Mouse (Mus musculus): Measurements from ENCODE around the gene Ndufa13.

The Ndufa13 gene

DNA sequence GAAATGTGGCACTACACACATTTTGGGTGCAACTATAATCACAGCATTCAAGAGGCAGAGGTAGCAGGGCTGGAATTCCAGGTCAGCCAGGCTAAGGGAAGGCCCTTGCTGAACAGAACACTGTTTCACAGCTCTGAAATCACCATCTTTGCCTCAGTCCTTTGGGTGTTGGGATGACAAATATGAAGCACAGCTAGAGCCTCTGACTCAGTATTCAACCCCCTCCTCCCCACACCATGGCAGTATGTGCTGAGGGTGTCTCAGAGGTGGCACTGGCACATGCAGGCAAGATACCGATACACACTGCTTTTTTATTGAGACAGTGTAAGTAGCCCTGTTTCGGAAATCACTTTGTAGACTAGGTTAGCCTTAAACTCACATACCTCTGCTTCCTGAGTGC is 3.9 kb upstream of the Ndufa13 start:
- no peak for DNase-seq

- no peak for DNase-seq
These were observed 1.7 kb upstream of the Ndufa13 start for GRCm38 (mm10) chr8:69904096-69904495.

DNA sequence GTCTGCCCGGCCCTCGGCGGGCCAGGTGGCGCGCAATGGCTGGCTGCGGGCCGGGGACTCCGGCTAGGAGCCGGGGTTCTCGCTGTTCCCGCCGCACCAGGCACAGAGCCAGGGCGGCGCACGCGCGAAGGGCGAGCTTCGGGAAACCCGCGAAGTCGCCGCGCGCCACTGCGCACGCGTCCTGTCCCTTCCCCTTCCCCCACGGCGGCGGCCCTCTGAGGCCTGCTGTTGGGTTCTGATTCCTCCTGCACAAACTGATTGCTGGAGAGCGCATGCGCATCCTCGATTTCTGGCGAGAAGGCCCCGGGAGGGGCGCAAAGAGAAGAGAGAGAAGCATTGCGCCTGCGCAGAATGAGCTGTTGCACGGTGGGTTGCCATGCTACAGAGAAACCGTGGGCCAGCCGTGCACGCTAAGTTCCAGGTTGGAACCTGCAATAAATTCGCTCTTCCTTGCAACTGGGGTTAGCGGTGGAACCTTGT is 745 bp upstream of the Ndufa13 start:
- DNase-seq: peak; percentile 98 to 99

DNA sequence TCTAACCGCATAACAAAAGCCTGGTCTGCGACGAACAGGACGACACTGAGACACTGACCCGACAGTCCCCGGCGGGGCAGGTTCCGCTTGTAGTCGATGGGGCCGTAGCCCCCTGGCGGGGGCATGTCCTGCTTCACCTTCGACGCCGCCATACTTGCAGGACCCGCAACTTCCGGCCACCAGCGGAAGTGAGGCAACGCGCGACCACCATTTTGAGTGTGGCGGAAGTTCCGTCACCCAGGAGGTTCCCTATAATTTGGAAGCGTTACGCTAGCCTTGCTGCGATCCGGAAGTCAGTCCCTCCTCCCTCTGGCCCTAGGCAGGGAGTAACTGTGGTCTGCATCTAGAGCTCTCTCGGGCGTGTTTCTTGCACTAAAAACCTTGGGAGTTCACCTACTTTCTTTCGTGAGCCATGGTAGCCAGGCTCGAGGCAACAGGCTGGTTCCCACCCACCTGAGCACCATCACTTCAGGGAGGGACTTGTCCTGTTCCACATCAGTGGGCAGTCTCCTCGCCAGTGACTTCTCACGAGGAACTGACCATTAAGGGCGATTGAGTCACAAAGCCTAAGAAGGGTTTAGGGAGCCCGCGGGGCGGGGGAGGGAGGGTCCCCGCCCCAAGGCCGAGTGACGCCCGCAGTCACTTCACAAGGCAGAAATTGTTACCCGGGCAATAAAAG is 735 bp downstream of the Ndufa13 start:
- peak; percentile 96 to 98 for DNase-seq

DNA sequence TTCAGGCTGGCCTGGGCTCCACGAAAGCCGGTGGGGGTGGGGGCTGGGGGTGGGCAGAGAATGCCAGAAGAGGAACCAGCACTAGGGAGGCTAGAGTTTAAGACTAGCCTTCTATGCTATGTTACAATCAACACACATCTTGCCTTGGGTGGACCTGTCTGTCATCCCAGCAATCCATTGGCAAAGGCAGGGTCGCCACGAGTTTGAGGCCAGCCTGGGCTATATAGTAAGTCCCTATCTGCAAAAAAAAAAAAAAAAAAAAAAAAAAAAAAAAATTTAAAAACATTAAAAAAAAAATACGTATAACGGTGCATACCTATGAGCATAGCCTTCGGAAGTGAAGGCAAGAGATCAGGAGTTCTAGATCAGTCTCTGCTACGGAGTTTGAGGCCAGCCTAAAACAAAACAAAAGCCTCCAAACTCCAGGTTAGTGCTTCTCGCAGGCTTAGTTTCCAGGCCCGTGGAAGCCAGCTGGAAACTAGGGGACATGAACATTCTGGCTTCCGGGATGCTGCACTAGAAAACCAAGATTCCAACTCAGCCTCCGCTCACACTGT is 1.4 kb downstream of the Ndufa13 start:
- no peak for DNase-seq

GRCm38 (mm10) chr8:69899876-69900275 is 2.5 kb downstream of the Ndufa13 start:
- DNase-seq: no peak

DNA sequence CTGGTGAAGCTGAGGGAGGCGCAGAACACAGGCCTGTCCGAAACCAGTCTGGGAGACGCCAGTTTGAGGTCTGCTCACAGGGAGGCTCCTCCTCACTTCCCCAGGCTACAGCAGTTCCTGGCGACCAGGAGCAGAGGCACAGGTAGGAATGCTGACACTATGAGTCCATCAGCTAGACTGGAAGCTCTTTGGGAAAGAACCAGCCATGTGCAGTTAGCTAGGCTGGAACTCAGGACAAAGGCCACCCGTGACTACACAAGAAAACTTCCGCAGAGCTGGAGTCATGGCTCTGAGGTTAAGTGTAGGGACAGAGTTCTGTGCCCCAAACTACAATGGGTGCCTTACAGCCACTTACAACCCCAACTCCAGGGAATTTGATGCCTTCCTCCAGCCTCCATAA is 4.5 kb downstream of the Ndufa13 start:
- DNase-seq: no peak

GRCm38 (mm10) chr8:69895772-69896451 is 6.4 kb downstream of the Ndufa13 start:
- no peak for DNase-seq

DNA sequence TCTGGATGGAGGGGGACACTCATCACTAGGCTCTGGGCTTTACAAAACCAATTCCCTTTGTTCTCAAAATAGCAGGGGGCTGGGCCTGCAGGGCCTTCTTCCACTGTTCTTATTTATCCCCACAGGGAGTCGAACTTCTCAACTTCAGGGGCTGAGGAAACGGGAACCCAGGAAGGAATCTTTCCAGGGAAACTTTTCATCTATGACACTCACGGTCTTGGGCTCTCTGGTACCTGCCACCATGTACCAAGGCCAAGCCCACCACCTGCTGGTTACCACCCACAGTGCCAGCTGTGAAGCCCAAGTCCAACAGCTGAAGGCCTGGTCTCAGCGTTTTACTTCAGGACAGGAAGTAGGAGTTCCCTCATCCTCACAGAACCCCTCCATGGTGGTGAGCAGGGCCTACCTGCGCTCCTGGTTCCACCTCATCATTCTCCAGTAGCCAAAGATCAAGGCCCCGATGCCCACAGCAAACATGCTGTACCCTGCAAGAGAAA is 7.5 kb downstream of the Ndufa13 start:
- no peak for DNase-seq

- DNase-seq: peak; percentile 37 to 50
These were observed 8.5 kb downstream of the Ndufa13 start for GRCm38 (mm10) chr8:69893863-69894262.

- peak; percentile 35 for DNase-seq
These were observed 11.5 kb downstream of the Ndufa13 start for GRCm38 (mm10) chr8:69890813-69891241.

- no peak for DNase-seq
These were observed 13.5 kb downstream of the Ndufa13 start for GRCm38 (mm10) chr8:69888902-69889301.

- DNase-seq: no peak
These were observed 14.0 kb downstream of the Ndufa13 start for GRCm38 (mm10) chr8:69888244-69888866.

GRCm38 (mm10) chr8:69887289-69888243 is 14.8 kb downstream of the Ndufa13 start, which contains the start of gene Cilp2:
Gene Cilp2 (minus strand): TSS chr8:69887687.
- DNase-seq: no peak

DNA sequence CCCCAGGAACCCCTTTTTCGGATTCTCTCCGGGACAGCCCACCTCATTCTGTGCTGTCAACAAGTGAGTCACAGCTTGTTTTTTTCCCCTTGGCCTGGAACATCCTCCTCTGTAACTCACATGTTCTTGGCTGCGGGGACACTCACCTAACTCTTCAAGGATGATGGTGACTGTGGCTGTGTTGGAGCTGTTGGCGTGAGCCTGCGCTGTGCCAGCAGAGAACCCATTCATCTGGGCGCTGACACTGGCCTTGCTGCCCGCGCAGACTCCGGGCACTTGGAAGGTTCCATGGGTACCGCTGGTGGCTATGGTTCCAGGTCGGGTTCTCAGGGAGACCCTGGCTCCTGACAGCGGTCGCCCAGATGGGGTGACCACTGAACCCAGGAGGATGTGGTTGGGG is 18.2 kb downstream of the Ndufa13 start:
- no peak for DNase-seq

GRCm38 (mm10) chr8:69882833-69883600 is 19.3 kb downstream of the Ndufa13 start:
- no peak for DNase-seq

DNA sequence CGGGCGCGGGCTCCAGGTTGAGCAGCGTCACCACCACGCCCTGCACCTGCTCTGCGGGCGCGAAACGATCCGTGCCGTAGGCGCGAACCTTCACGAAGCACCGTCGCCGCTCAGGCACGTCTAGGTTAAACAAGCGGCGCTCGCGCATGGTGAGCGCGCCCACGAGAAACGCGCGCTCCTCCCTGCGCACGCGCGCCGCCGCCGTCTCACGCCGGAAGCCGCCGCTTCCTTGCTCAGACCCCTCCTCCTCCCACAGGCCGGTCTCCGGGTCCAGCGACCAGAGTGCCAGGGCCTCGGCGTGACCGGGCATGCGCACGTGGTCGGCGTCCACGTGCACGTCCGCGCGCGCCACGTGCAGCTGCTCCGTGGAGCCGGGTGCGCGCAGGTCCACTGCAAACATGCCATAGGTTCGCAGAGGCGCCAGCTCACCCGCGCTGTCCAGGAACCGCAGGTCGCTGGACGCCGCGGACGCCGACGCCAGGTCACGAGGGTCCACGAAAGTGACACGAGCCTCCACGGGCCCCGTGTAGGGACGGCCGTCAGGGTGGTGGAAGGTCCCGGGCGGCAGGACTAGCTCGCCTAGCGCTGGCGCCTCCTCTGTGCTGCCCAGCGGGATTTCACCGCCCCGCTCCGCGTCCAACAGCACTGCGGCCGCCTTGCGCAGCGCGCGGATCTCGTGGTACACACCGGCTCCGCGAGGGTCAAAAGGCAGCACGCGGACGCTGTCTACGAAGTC is 20.2 kb downstream of the Ndufa13 start:
- peak; percentile 26 to 48 for DNase-seq

- no peak for DNase-seq
These were observed 21.0 kb downstream of the Ndufa13 start for GRCm38 (mm10) chr8:69881261-69881865.

DNA sequence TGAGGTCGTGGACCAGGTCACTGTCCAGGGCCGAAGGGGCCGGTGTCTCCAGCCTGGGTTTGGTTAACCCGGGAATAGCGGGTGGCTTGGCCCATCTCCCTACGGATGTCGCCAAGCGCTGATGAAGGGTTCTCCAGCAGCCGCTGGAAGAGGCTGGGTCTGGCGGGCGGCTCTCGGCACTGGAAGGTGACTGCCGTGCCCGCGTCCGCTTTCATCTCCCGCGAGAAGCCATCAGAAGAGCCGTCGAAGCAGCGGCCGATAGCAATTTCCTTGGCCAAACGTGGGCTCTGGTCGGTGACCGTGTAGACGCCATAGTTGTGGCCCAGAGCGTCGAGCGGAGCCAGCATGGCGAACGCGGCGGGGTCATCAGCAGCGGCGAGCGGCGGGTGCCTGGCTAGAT is 21.5 kb downstream of the Ndufa13 start:
- no peak for DNase-seq

DNA sequence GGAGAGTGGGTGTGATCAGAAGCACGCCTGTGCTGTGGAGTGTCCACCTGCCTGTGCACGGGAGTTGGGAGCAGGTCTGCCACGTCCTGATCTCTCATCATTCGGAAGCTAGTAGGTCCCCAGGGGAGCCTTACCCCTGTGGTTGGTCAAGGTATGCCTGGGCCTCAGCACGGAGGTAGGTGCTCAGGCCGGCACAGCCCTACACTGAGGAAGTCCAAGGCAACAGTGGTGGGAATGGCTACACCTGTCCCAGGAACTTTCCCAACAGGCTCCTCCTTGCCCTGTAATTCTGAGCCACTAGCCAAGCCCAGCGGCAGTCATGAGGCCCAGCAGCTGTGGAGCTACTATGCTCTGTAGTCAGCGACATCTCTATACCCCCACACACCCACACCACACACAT is 22.7 kb downstream of the Ndufa13 start:
- no peak for DNase-seq
